Mouse (Mus musculus) c-Kit-positive CD71-negative TER-119-negative erythroid progenitor cells, embryonic 14.5 days (primary cell): ENCODE measurements around the gene Ifitm5.

Source experiments
- DNase-seq: peaks from one replicate; pipeline ENCODE4 v3.0.0-alpha.2; 2013; ENCODE audit warnings: low read depth

The Ifitm5 gene

GRCm38 (mm10) chr7:140961416-140961815 is 11.3 kb upstream of the Ifitm5 start:
- DNase-seq, result no peak

- no peak for DNase-seq
These were observed 9.9 kb upstream of the Ifitm5 start for GRCm38 (mm10) chr7:140960026-140960425.

- DNase-seq, result no peak
These were observed 9.2 kb upstream of the Ifitm5 start for GRCm38 (mm10) chr7:140959181-140959901.

GRCm38 (mm10) chr7:140956556-140956869 is 6.4 kb upstream of the Ifitm5 start:
- no peak for DNase-seq

- no peak for DNase-seq
These were observed 5.9 kb upstream of the Ifitm5 start, which contains the start of the genes Gm45717 and Ifitm2 for GRCm38 (mm10) chr7:140955758-140956555. Gm45717 (minus strand) TSS chr7:140955937. Ifitm2 (minus strand) TSS chr7:140955987.

- no peak for DNase-seq
These were observed 5.3 kb upstream of the Ifitm5 start for GRCm38 (mm10) chr7:140955342-140955741.

GRCm38 (mm10) chr7:140954733-140955071 is 4.6 kb upstream of the Ifitm5 start:
- DNase-seq, result no peak

- no peak for DNase-seq
These were observed 4.0 kb upstream of the Ifitm5 start for GRCm38 (mm10) chr7:140953800-140954732.

- DNase-seq, result no peak
These were observed 3.0 kb upstream of the Ifitm5 start for GRCm38 (mm10) chr7:140953133-140953532.

- no peak for DNase-seq
These were observed 2.4 kb upstream of the Ifitm5 start for GRCm38 (mm10) chr7:140952441-140952840.

- DNase-seq, result no peak
These were observed 1.7 kb upstream of the Ifitm5 start for GRCm38 (mm10) chr7:140951765-140952164.

GRCm38 (mm10) chr7:140951051-140951450 is 960 bp upstream of the Ifitm5 start:
- DNase-seq, result no peak

GRCm38 (mm10) chr7:140949255-140949654 is 836 bp downstream of the Ifitm5 start:
- no peak for DNase-seq

GRCm38 (mm10) chr7:140948161-140948560 is 1.9 kb downstream of the Ifitm5 start:
- no peak for DNase-seq

GRCm38 (mm10) chr7:140946980-140947379 is 3.1 kb downstream of the Ifitm5 start:
- DNase-seq, result no peak

- no peak for DNase-seq
These were observed 3.8 kb downstream of the Ifitm5 start for GRCm38 (mm10) chr7:140946311-140946710.

- DNase-seq, result no peak
These were observed 4.8 kb downstream of the Ifitm5 start for GRCm38 (mm10) chr7:140945247-140945646.

GRCm38 (mm10) chr7:140944236-140944635 is 5.9 kb downstream of the Ifitm5 start:
- no peak for DNase-seq

- no peak for DNase-seq
These were observed 6.7 kb downstream of the Ifitm5 start for GRCm38 (mm10) chr7:140943356-140943755.

- no peak for DNase-seq
These were observed 7.3 kb downstream of the Ifitm5 start for GRCm38 (mm10) chr7:140942811-140943210.

GRCm38 (mm10) chr7:140942341-140942740 is 7.8 kb downstream of the Ifitm5 start:
- no peak for DNase-seq
